Mouse (Mus musculus) liver, embryonic 14.5 days (tissue): Measurements from ENCODE around the gene Mitf. TPM values are rescaled to one million over a fixed set of nuclear protein-coding genes. Genes with fewer than 3 reads are reported as not detected.

Source experiments
- ATAC-seq: fragments of 200-750 bp; cut with Nextera tagmentation; 2 replicates; pipeline ENCODE4 v1.8.0; 2017; ENCODE audit warnings: moderate number of reproducible peaks, mild to moderate bottlenecking, moderate library complexity; ENCODE audit not compliant: insufficient read depth
- DNase-seq, 3 experiments: peaks; one replicate each; pipeline ENCODE4 v3.0.0-alpha.2; 2012 to 2013; ENCODE audit warnings: low read depth in 3 of 3, low spot score in 3 of 3
- H3K27ac ChIP-seq: fragments of 300-500 bp; sonication (generic); 2 replicates; pipeline ENCODE4 v1.5.1; 2014; ENCODE audit warnings: moderate library complexity, mild to moderate bottlenecking, control low read depth, inconsistent platforms
- H3K27me3 ChIP-seq: fragments of 300-500 bp; sonication (generic); 2 replicates; pipeline ENCODE4 v1.6.1; 2014; ENCODE audit warnings: mild to moderate bottlenecking, low read length, moderate library complexity; ENCODE audit not compliant: control insufficient read depth, insufficient read depth
- H3K36me3 ChIP-seq: fragments of 300-500 bp; sonication (generic); replicated peaks from 2 replicates; pipeline ENCODE4 v1.6.1; 2014; ENCODE audit warnings: low read depth; ENCODE audit not compliant: control insufficient read depth, insufficient read depth
- H3K4me1 ChIP-seq, 2 experiments: fragments of 200-500 bp in 1 of 2; fragments of 300-500 bp in 1 of 2; sonication (generic) in 1 of 2; replicated peaks; 2 replicates each; pipeline ENCODE4 v1.6.1; 2012 to 2014; ENCODE audit warnings: antibody characterized with exemption in 1 of 2, inconsistent platforms in 1 of 2, low read length in 1 of 2; ENCODE audit not compliant: control insufficient read depth in 2 of 2, insufficient read depth in 2 of 2
- H3K4me2 ChIP-seq: fragments of 300-500 bp; sonication (generic); 2 replicates; pipeline ENCODE4 v1.6.1; 2014; ENCODE audit warnings: low read depth, mild to moderate bottlenecking, control low read depth, moderate library complexity
- H3K4me3 ChIP-seq, 2 experiments: fragments of 200-500 bp in 1 of 2; fragments of 300-500 bp in 1 of 2; sonication (generic) in 1 of 2; 2 replicates each; pipeline ENCODE4 v1.5.1; 2012 to 2014; ENCODE audit warnings: low read depth in 2 of 2, low read length in 2 of 2, mild to moderate bottlenecking in 2 of 2, control low read depth in 1 of 2, inconsistent platforms in 1 of 2, moderate library complexity in 1 of 2; ENCODE audit not compliant: insufficient read depth in 1 of 2
- H3K9ac ChIP-seq: fragments of 300-500 bp; sonication (generic); replicated peaks from 2 replicates; pipeline ENCODE4 v1.6.1; 2014; ENCODE audit warnings: mild to moderate bottlenecking, control low read depth, moderate library complexity
- H3K9me3 ChIP-seq: fragments of 300-500 bp; sonication (generic); 2 replicates; pipeline ENCODE4 v1.6.1; 2016; ENCODE audit warnings: low read length, mixed read lengths; ENCODE audit not compliant: control insufficient read depth
- CTCF ChIP-seq: IDR thresholded peaks from 2 replicates; pipeline ENCODE4 v1.5.1; 2016; ENCODE audit warnings: antibody characterized with exemption, low read depth, control low read depth
- EP300 ChIP-seq: IDR thresholded peaks from 2 replicates; pipeline ENCODE4 v1.6.1; 2016; ENCODE audit warnings: antibody characterized with exemption, low read depth
- WGBS: fragments of 180-500 bp; shearing (Covaris S2); extraction: QIAGEN DNeasy Blood & Tissue Kit; methylation state at CpG from one replicate; pipeline ENCODE4 v1.1.7; 2014; ENCODE audit not compliant: insufficient replicate concordance; 5-methylcytosine and 5-hydroxymethylcytosine counted together
- polyA plus RNA-seq, 2 experiments: library from polyadenylated mRNA; depleted of rRNA in 1 of 2; stranded (reverse) in 1 of 2; unstranded in 1 of 2; fragments of >200 nt; fragmentation: Nextera tagmentation in 1 of 2; extraction: Ambion mirVana in 1 of 2; gene quantifications; 2 replicates each; pipeline versions ENCODE4 v1.2.1 to v1.2.3; 2012 to 2014

The Mitf gene
- polyA plus RNA-seq, 2 experiments: 0.25 to 0.38 TPM

DNA sequence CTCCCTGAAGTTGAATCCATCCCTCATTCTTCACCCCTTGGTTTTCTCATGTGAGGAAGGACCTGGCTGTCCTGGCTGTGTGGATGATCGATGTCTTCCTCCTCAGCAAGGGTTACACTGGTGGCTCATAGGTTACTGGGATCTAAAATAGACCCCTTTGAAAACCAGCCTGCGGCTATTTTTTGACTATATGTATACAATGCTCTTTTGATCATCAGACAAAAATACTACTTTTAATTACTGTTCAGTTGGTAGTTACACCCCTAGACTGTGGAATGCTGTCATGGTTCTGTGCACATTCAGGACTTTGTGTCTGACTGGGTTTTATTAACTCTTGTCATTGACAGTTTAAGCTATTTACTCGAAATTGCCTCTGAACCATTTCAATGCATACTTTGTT, 157.9 kb downstream of the Mitf start:
- ATAC-seq (no peak), DNase-seq (no peak)
- no peak overlapping the region for H3K4me2 ChIP-seq
- no peaks in the 10 kb centered on the region for H3K36me3 ChIP-seq
- H3K4me1 ChIP-seq: no peaks in the 10 kb centered on the region
- no peak overlapping the region for H3K4me3 ChIP-seq
- TF ChIP-seq CTCF: no peak
- TF ChIP-seq EP300: no peak
- H3K27ac ChIP-seq: no peak overlapping the region
- no peaks in the 10 kb centered on the region for H3K27me3 ChIP-seq
- H3K9ac ChIP-seq: no peak overlapping the region
- H3K9me3 ChIP-seq: no peaks in the 10 kb centered on the region
- 62% methylated on average over 3 of the region's 3 CpGs for WGBS

DNA sequence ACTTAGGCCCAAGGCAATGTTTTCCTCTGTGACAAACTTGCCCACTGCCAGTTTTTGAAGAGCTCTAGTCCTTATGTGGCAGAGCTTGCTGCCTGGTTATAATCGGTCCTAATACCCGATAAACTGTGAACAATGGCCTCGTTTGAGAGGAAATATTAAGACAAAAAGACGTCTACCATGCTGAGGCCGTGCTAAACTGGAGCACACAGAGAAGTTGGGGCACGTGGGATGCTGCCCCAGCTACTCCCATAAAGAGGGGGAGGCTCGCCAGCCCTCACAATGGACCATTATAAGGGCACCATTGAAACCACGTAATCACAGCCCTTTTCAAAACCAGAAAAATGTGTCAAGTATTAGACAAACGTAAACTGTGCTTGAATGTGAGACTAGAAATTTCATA, 174.8 kb downstream of the Mitf start:
- H3K9me3 ChIP-seq: no peaks in the 10 kb centered on the region
- no peak for DNase-seq
- TF ChIP-seq CTCF (no peak), EP300 (no peak)
- H3K27ac ChIP-seq: no peak overlapping the region
- H3K27me3 ChIP-seq: no peaks in the 10 kb centered on the region
- WGBS: 56% methylated on average over 9 of the region's 9 CpGs
- H3K36me3 ChIP-seq: no peaks in the 10 kb centered on the region
- no peak for ATAC-seq
- H3K9ac ChIP-seq: no peak overlapping the region
- no peaks in the 10 kb centered on the region for H3K4me1 ChIP-seq
- no peak overlapping the region for H3K4me3 ChIP-seq
- no peak overlapping the region for H3K4me2 ChIP-seq

DNA sequence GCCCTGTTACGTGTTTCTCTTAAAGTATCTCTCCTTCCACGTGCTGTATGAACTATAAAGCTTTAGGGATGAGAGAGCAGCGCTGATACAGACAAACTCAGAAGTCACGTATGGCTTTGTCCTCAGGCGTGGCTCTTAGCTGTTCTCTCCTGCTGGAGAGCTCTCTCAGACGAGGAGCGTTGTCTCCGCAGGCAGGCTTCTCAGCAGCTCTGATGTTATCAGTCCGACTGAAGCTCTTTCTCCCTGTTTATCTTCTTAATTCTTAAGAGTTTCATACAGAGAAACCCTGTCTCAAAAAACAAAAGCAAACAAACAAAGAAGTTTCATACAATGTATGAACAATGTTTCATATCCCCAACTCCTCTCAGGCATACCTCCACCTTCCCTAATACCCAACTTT, 178.8 kb downstream of the Mitf start:
- ATAC-seq (no peak), DNase-seq (no peak)
- Histone ChIP-seq H3K9me3 (no peaks in the 10 kb centered on the region), H3K27ac (no peak overlapping the region), H3K4me2 (no peak overlapping the region), H3K4me3 (no peak overlapping the region), H3K36me3 (no peaks in the 10 kb centered on the region), H3K27me3 (no peaks in the 10 kb centered on the region), H3K9ac (no peak overlapping the region), H3K4me1 (no peaks in the 10 kb centered on the region)
- 34% methylated on average over 9 of the region's 9 CpGs for WGBS
- TF ChIP-seq EP300 (no peak), CTCF (no peak)

GRCm38 (mm10) chr6:97986417-97986816, 179.6 kb downstream of the Mitf start:
- Histone ChIP-seq H3K4me1 (no peaks in the 10 kb centered on the region), H3K4me3 (no peak overlapping the region), H3K27ac (no peak overlapping the region), H3K9me3 (no peaks in the 10 kb centered on the region), H3K9ac (no peak overlapping the region), H3K27me3 (no peaks in the 10 kb centered on the region), H3K4me2 (no peak overlapping the region), H3K36me3 (no peaks in the 10 kb centered on the region)
- ATAC-seq (no peak), DNase-seq (no peak)
- WGBS: 63% methylated on average over 3 of the region's 3 CpGs
- 0 out of 2 replicates have a peak, but pooled peaks have one; percentile 4 for TF ChIP-seq CTCF
- TF ChIP-seq EP300: no peak

- H3K36me3 ChIP-seq: no peaks in the 10 kb centered on the region
- DNase-seq (no peak), ATAC-seq (no peak)
- H3K4me3 ChIP-seq: no peak overlapping the region
- no peaks in the 10 kb centered on the region for H3K9me3 ChIP-seq
- H3K9ac ChIP-seq: no peak overlapping the region
- no peak overlapping the region for H3K27ac ChIP-seq
- no peaks in the 10 kb centered on the region for H3K27me3 ChIP-seq
- TF ChIP-seq EP300 (no peak), CTCF (no peak)
- 72% methylated on average over 12 of the region's 12 CpGs for WGBS
- H3K4me1 ChIP-seq: no peaks in the 10 kb centered on the region
- no peak overlapping the region for H3K4me2 ChIP-seq
Measured at GRCm38 (mm10) chr6:97993507-97993906, 186.7 kb downstream of the Mitf start.
